Mouse (Mus musculus): Measurements from ENCODE around the gene Prox1. TPM values are rescaled to one million over a fixed set of nuclear protein-coding genes. Genes with fewer than 3 reads are reported as not detected.

The Prox1 gene
- 14.7 and 17.7 TPM in 2 replicates for polyA plus RNA-seq (2021; fragmentation: Nextera tagmentation)
- long read RNA-seq, experiment 1, full-length matches to known transcripts = 4 of 26 reads
- long read RNA-seq, experiment 1, partial matches to known transcripts = 6 of 26 reads
- long read RNA-seq, experiment 1, other reads (novel, unspliced or antisense) = 16 of 26 reads
- long read RNA-seq, experiment 2, full-length matches to known transcripts = 52 of 88 reads
- long read RNA-seq, experiment 2, partial matches to known transcripts = 5 of 88 reads
- long read RNA-seq, experiment 2, other reads (novel, unspliced or antisense) = 31 of 88 reads

GRCm38 (mm10) chr1:190169911-190170818 is at the start of gene Prox1:
Gene Prox1 (minus strand): TSS chr1:190170714.

Other genes starting within 250 kb of the Prox1 start
- 92.4 and 108 TPM in 2 replicates for gene Smyd2, start 248.4 kb downstream of the Prox1 start, polyA plus RNA-seq (2021; fragmentation: Nextera tagmentation)